Mouse (Mus musculus) embryonic facial prominence, embryonic 13.5 days (tissue): Measurements from ENCODE around the gene Bcar3. TPM values are rescaled to one million over a fixed set of nuclear protein-coding genes. Genes with fewer than 3 reads are reported as not detected.

Experiments used
- ATAC-seq: fragments of 200-750 bp; cut with Nextera tagmentation; 2 replicates; pipeline ENCODE4 v1.8.0; 2017; ENCODE audit warnings: low read depth; ENCODE audit not compliant: insufficient number of reproducible peaks, insufficient read depth, low FRiP score, low TSS enrichment
- H3K27ac ChIP-seq: fragments of 300-500 bp; sonication (generic); 2 replicates; pipeline ENCODE4 v1.5.1; 2015; ENCODE audit warnings: moderate library complexity, mild to moderate bottlenecking, inconsistent platforms
- H3K27me3 ChIP-seq: fragments of 300-500 bp; sonication (generic); 2 replicates; pipeline ENCODE4 v1.6.1; 2015; ENCODE audit warnings: mild to moderate bottlenecking, inconsistent platforms
- H3K36me3 ChIP-seq: fragments of 300-500 bp; sonication (generic); 2 replicates; pipeline ENCODE4 v1.6.1; 2015; ENCODE audit warnings: mild to moderate bottlenecking, inconsistent platforms
- H3K4me1 ChIP-seq: fragments of 300-500 bp; sonication (generic); 2 replicates; pipeline ENCODE4 v1.6.1; 2015; ENCODE audit warnings: inconsistent platforms
- H3K4me2 ChIP-seq: fragments of 300-500 bp; sonication (generic); 2 replicates; pipeline ENCODE4 v1.6.1; 2015; ENCODE audit warnings: moderate library complexity, mild to moderate bottlenecking, inconsistent platforms
- H3K4me3 ChIP-seq: fragments of 300-500 bp; sonication (generic); 2 replicates; pipeline ENCODE4 v1.5.1; 2015; ENCODE audit warnings: mild to moderate bottlenecking, inconsistent platforms
- H3K9ac ChIP-seq: fragments of 300-500 bp; sonication (generic); 2 replicates; pipeline ENCODE4 v1.6.1; 2015; ENCODE audit warnings: mild to moderate bottlenecking, inconsistent platforms
- H3K9me3 ChIP-seq: fragments of 300-500 bp; sonication (generic); 2 replicates; pipeline ENCODE4 v1.6.1; 2016; ENCODE audit warnings: inconsistent platforms
- WGBS: fragments of 180-500 bp; shearing (Covaris S2); methylation state at CpG from one replicate; pipeline ENCODE4 v1.1.7; 2015; ENCODE audit warnings: mixed read lengths; 5-methylcytosine and 5-hydroxymethylcytosine counted together
- polyA plus RNA-seq: library from polyadenylated mRNA; unstranded; fragments of >200 nt; fragmentation: Nextera tagmentation; extraction: Ambion mirVana; gene quantifications from 2 replicates; pipeline ENCODE4 v1.2.1, GENCODE M21; 2015

Bcar3 gene
- polyA plus RNA-seq, 1 experiment from 2014 or later = 8.6 TPM

GRCm38 (mm10) chr3:122408798-122409311 is 114.9 kb downstream of the Bcar3 start:
- Histone ChIP-seq H3K9ac (no peak overlapping the region), H3K27ac (no peak overlapping the region), H3K4me2 (no peak overlapping the region), H3K4me3 (no peak overlapping the region), H3K4me1 (peaks cover 13% of the 10 kb centered on the region), H3K27me3 (no peaks in the 10 kb centered on the region), H3K9me3 (no peaks in the 10 kb centered on the region), H3K36me3 (no peaks in the 10 kb centered on the region)
- no peak for ATAC-seq
- 72% methylated on average over 15 of the region's 15 CpGs for WGBS

DNA sequence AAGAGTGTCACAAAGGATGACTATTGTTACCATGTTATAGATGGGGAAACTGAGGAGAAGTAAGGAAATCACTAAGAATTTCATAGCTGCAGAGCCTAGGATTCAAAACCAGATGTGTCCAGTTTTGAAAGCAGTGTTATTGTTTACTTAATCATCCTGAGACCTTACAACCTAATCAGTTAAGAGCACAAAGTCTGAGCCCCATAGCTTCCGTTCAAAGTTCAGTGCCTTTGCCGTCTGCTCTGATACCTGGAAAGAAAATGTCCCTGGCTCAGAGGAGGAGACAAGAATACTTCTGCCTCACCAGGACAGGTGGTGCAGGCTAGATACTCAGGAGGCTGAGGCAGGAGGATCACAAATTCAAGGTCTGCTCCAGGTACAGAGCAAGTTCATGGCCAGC is 117.7 kb downstream of the Bcar3 start:
- Histone ChIP-seq H3K4me1 (peaks cover 18% of the 10 kb centered on the region), H3K9me3 (no peaks in the 10 kb centered on the region), H3K4me2 (no peak overlapping the region), H3K27ac (no peak overlapping the region), H3K9ac (no peak overlapping the region), H3K4me3 (no peak overlapping the region), H3K36me3 (no peaks in the 10 kb centered on the region), H3K27me3 (no peaks in the 10 kb centered on the region)
- 83% methylated on average over 2 of the region's 2 CpGs for WGBS
- ATAC-seq = no peak

GRCm38 (mm10) chr3:122413729-122414561 is 120.0 kb downstream of the Bcar3 start:
- Histone ChIP-seq H3K4me3 (peak overlapping the region; percentile 18; the same call in 1 of the 2 replicates), H3K27ac (peak overlapping the region; percentile 55), H3K9ac (0 out of 2 replicates have a peak overlapping the region, but pooled peaks have one; percentile 55), H3K4me1 (peaks cover 22% of the 10 kb centered on the region), H3K27me3 (peaks cover 7% of the 10 kb centered on the region; the same call in 1 of the 2 replicates), H3K9me3 (no peaks in the 10 kb centered on the region), H3K4me2 (peak overlapping the region; percentile 45), H3K36me3 (no peaks in the 10 kb centered on the region)
- no peak for ATAC-seq
- 22% methylated on average over 17 of the region's 17 CpGs for WGBS

DNA sequence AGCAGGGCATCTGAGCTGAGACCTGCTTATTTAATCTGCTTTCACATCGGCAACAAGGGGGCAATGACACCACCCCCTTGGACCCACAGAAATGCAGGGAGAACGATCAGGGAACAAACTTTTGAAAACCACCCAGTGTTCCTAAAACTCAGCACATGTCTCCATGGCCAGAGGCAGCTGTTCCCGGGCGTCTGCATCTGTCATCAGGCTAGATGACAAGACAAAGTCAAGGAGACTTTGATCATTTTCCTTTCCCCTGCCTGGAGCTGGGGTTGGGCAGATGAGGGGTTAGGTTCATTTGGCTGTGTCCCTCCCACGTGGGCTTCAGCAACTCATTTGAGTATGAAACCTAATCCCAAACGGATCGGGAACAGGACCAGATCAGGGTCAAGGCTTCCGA is 120.9 kb downstream of the Bcar3 start:
- 33% methylated on average over 8 of the region's 8 CpGs for WGBS
- ATAC-seq = no peak
- no peaks in the 10 kb centered on the region for H3K36me3 ChIP-seq
- peaks cover 23% of the 10 kb centered on the region for H3K4me1 ChIP-seq
- H3K27me3 ChIP-seq = peaks cover 7% of the 10 kb centered on the region; the same call in 1 of the 2 replicates
- H3K27ac ChIP-seq = peak overlapping the region; percentile 55; the same call in 1 of the 2 replicates
- H3K9ac ChIP-seq = no peak overlapping the region
- H3K9me3 ChIP-seq = no peaks in the 10 kb centered on the region
- H3K4me2 ChIP-seq = peak overlapping the region; percentile 45; the same call in 1 of the 2 replicates
- no peak overlapping the region for H3K4me3 ChIP-seq

GRCm38 (mm10) chr3:122417466-122417865 is 123.5 kb downstream of the Bcar3 start:
- 55% methylated on average over 11 of the region's 11 CpGs for WGBS
- ATAC-seq = no peak
- H3K4me2 ChIP-seq = no peak overlapping the region
- no peak overlapping the region for H3K27ac ChIP-seq
- H3K27me3 ChIP-seq = peaks cover 11% of the 10 kb centered on the region; the same call in 1 of the 2 replicates
- H3K4me1 ChIP-seq = peaks cover 32% of the 10 kb centered on the region
- no peak overlapping the region for H3K4me3 ChIP-seq
- H3K9ac ChIP-seq = no peak overlapping the region
- no peaks in the 10 kb centered on the region for H3K36me3 ChIP-seq
- H3K9me3 ChIP-seq = no peaks in the 10 kb centered on the region

GRCm38 (mm10) chr3:122418564-122419274 is 124.8 kb downstream of the Bcar3 start:
- Histone ChIP-seq H3K4me2 (peak overlapping the region; percentile 82), H3K9ac (no peak overlapping the region), H3K4me3 (peak overlapping the region; percentile 67; the same call in 1 of the 2 replicates), H3K27me3 (peaks cover 11% of the 10 kb centered on the region; the same call in 1 of the 2 replicates), H3K27ac (no peak overlapping the region), H3K36me3 (no peaks in the 10 kb centered on the region), H3K9me3 (no peaks in the 10 kb centered on the region), H3K4me1 (peaks cover 27% of the 10 kb centered on the region)
- 30% methylated on average over 16 of the region's 16 CpGs for WGBS
- no peak for ATAC-seq

DNA sequence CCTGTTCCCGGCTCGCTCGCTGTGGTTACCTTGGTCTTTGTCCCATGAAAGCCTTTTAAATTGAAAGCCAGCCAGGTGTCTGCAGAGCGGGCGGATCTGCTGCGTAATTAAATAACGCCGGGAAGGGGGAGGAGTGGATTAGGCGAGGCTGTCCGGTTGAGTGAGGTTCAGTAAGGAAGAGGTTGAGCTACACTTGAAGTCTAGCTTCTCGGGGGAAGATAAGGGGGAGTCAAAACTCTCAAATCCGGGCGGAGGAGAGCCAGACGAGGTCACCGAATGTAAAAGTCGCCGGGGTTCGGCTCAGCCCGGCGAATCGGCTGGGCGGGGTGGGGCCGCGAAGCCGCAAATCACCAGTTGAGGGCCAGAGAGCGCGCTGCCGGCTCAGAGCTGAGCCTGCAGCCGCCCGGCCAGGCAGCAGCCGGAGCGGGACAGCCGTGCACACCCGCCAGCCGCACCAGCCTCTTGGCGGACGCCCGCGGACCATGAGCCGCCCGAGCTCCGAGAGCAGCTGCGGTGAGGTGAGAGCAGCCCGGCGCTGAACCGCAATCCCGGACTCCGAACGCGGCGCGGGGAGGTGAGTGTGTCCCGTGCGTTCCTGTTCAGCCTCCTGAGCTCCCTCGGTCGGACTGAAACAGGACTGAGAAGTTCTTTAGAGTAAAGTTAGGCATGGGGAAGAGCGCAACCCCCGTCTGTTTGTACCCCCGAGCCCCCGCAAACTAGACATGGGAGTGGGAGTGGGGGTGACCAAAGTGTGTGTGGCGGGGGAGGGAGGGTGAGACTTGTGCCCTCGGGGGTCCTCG is 125.9 kb downstream of the Bcar3 start:
- ATAC-seq = peak; percentile 63
- Histone ChIP-seq H3K27me3 (peaks cover 11% of the 10 kb centered on the region; the same call in 1 of the 2 replicates), H3K36me3 (no peaks in the 10 kb centered on the region), H3K27ac (peak overlapping the region; percentile 75), H3K4me1 (peaks cover 16% of the 10 kb centered on the region), H3K4me2 (peak overlapping the region; percentile 82), H3K9me3 (no peaks in the 10 kb centered on the region), H3K4me3 (peak overlapping the region; percentile 67), H3K9ac (peak overlapping the region; percentile 82)
- WGBS = under 1% methylated on average over 63 of the region's 63 CpGs

- peaks cover 11% of the 10 kb centered on the region; the same call in 1 of the 2 replicates for H3K27me3 ChIP-seq
- peaks cover 13% of the 10 kb centered on the region for H3K4me1 ChIP-seq
- H3K9me3 ChIP-seq = no peaks in the 10 kb centered on the region
- 0% methylated on average over 15 of the region's 15 CpGs for WGBS
- ATAC-seq = no peak; the same call in 1 of the 2 replicates
- H3K36me3 ChIP-seq = no peaks in the 10 kb centered on the region
- peak overlapping the region; percentile 67 for H3K4me3 ChIP-seq
- 0 out of 2 replicates have a peak overlapping the region, but pooled peaks have one; percentile 75 for H3K27ac ChIP-seq
- H3K4me2 ChIP-seq = peak overlapping the region; percentile 82
- peak overlapping the region; percentile 82 for H3K9ac ChIP-seq
These were observed 126.5 kb downstream of the Bcar3 start for GRCm38 (mm10) chr3:122420410-122420774.

- peak overlapping the region; percentile 67 for H3K4me3 ChIP-seq
- H3K4me1 ChIP-seq = peaks cover 13% of the 10 kb centered on the region
- H3K9ac ChIP-seq = peak overlapping the region; percentile 82
- peaks cover 11% of the 10 kb centered on the region; the same call in 1 of the 2 replicates for H3K27me3 ChIP-seq
- 11% methylated on average over 13 of the region's 13 CpGs for WGBS
- no peaks in the 10 kb centered on the region for H3K9me3 ChIP-seq
- H3K4me2 ChIP-seq = peak overlapping the region; percentile 82
- H3K36me3 ChIP-seq = no peaks in the 10 kb centered on the region
- no peak overlapping the region for H3K27ac ChIP-seq
- ATAC-seq = no peak
These were observed 127.2 kb downstream of the Bcar3 start for GRCm38 (mm10) chr3:122421042-122421702.

GRCm38 (mm10) chr3:122421802-122422201 is 127.9 kb downstream of the Bcar3 start:
- Histone ChIP-seq H3K27me3 (peaks cover 11% of the 10 kb centered on the region; the same call in 1 of the 2 replicates), H3K4me2 (peak overlapping the region; percentile 82; the same call in 1 of the 2 replicates), H3K36me3 (no peaks in the 10 kb centered on the region), H3K27ac (no peak overlapping the region), H3K4me3 (no peak overlapping the region), H3K9me3 (no peaks in the 10 kb centered on the region), H3K9ac (no peak overlapping the region), H3K4me1 (peaks cover 13% of the 10 kb centered on the region)
- ATAC-seq = no peak
- 68% methylated on average over 7 of the region's 7 CpGs for WGBS
